Mouse (Mus musculus): ENCODE data around the gene Rims4.

DNA sequence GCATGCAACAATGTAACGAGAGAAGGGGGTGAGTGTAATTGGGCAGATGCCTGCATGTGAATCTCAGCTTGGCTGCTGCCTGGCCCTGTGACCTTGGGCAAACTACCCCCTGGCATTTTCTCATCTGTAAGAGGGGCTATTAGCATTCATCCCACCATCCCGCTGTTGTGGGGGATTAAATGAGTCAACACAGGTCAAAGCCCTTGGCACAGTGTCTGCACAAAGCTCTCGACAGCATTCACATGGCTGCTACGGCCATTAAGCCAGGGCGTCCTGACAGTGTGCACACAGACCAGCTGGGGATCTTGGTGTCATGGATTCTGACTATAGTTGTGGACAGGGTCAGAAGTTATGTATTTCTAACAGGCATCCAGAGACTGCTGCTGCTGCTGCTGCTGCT lies 43.6 kb downstream of the Rims4 start:
- TF ChIP-seq CTCF (IDR thresholded peaks at IDR 0.05; ENCODE audit: low read depth): no peak
- no peak for TF ChIP-seq EP300 (IDR thresholded peaks at IDR 0.05; ENCODE audit: low read depth)

Data from heart, postnatal 0 days (tissue).